Comparison of ENCODE assay signal across 9 mouse cellular contexts in genomic region chr1:180329706-180330105, GRCm38 (mm10). TPM values are rescaled to one million over a fixed set of nuclear protein-coding genes. Genes with fewer than 3 reads are reported as not detected.
DNase-seq lines count a peak whose midpoint lies in the region; ATAC-seq and TF ChIP-seq lines count a peak whose summit lies in the region.
"Had no signal": no experiment of that assay in that cellular context is flagged by ENCODE, and none has a peak within 500 bp of the region (broad histone marks: within the 10 kb centered on the region; RNA-seq: fewer than 3 reads in every experiment).

No protein-coding gene starts in this region.

- peaks cover 35% of the 10 kb centered on the region for H3K4me1 ChIP-seq in kidney, embryonic 14.5 days (ENCODE audit: control insufficient read depth, insufficient read depth, low read length)
- peaks cover 26% of the 10 kb centered on the region for H3K4me1 ChIP-seq in bone marrow macrophage, adult 2 months (ENCODE audit: control insufficient read depth, insufficient read depth, low read length)
- H3K4me1 ChIP-seq in hindbrain, embryonic 15.5 days (replicated peaks) = peaks cover 47% of the 10 kb centered on the region
- peaks cover 23% of the 10 kb centered on the region for H3K4me1 ChIP-seq in midbrain, embryonic 14.5 days (ENCODE audit: control insufficient read depth, insufficient read depth, low read length)

- ATAC-seq in kidney, embryonic 14.5 days (ENCODE audit: low FRiP score, low TSS enrichment) = no peak
- no peak for ATAC-seq in hindbrain, embryonic 15.5 days (ENCODE audit: low FRiP score, low read depth)
- no peak for ATAC-seq in midbrain, embryonic 14.5 days (ENCODE audit: low FRiP score, low TSS enrichment)
- no peak for ATAC-seq in CD4-positive, CD25-positive, alpha-beta regulatory T cell, adult 4 months

- DNase-seq in kidney, postnatal 10 days = no peak
- no peak for DNase-seq in midbrain, embryonic 14.5 days
- no peak for DNase-seq in adrenal gland, postnatal 14 days
- DNase-seq in thymus, postnatal 10 days (ENCODE audit: low spot score in 2 of 2) = no peak

- H3K4me2 ChIP-seq in kidney, embryonic 14.5 days (replicated peaks; ENCODE audit: low read depth, low read length) = peak overlapping the region; percentile 93
- peak overlapping the region; percentile 96 for H3K4me2 ChIP-seq in hindbrain, embryonic 15.5 days
- peak overlapping the region; percentile 99 for H3K4me2 ChIP-seq in midbrain, embryonic 14.5 days (ENCODE audit: low read length)

- no peaks in the 10 kb centered on the region for H3K9me3 ChIP-seq in kidney, embryonic 14.5 days (ENCODE audit: control insufficient read depth, low read length)
- H3K9me3 ChIP-seq in hindbrain, embryonic 15.5 days = no peaks in the 10 kb centered on the region
- no peaks in the 10 kb centered on the region for H3K9me3 ChIP-seq in midbrain, embryonic 14.5 days (ENCODE audit: control insufficient read depth, low read length)

- peaks cover 8% of the 10 kb centered on the region; the same call in 1 of the 2 replicates for H3K36me3 ChIP-seq in kidney, embryonic 14.5 days (ENCODE audit: control insufficient read depth, insufficient read depth, low read length)
- H3K36me3 ChIP-seq in hindbrain, embryonic 15.5 days = no peaks in the 10 kb centered on the region
- H3K36me3 ChIP-seq in midbrain, embryonic 14.5 days (ENCODE audit: control insufficient read depth, insufficient read depth, low read length) = no peaks in the 10 kb centered on the region

- no peak for TF ChIP-seq POLR2A in bone marrow macrophage, adult 2 months (IDR thresholded peaks at IDR 0.05; ENCODE audit: borderline replicate concordance, low read depth, low read length)

- peak overlapping the region; percentile 81 for H3K27ac ChIP-seq in kidney, embryonic 14.5 days (ENCODE audit: low read depth, low read length)
- peak overlapping the region; percentile 36; the same call in 1 of the 2 replicates for H3K27ac ChIP-seq in bone marrow macrophage, adult 2 months (ENCODE audit: insufficient read depth, low read depth, low read length)
- peak overlapping the region; percentile 57 for H3K27ac ChIP-seq in hindbrain, embryonic 15.5 days (replicated peaks)
- no peak overlapping the region for H3K27ac ChIP-seq in midbrain, embryonic 14.5 days (replicated peaks; ENCODE audit: low read depth, low read length)

- peak overlapping the region; percentile 32; the same call in 1 of the 2 replicates for H3K9ac ChIP-seq in kidney, embryonic 14.5 days (ENCODE audit: low read depth, low read length)
- no peak overlapping the region for H3K9ac ChIP-seq in hindbrain, embryonic 15.5 days
- no peak overlapping the region for H3K9ac ChIP-seq in midbrain, embryonic 14.5 days (replicated peaks; ENCODE audit: low read length)

- peak overlapping the region; percentile 17 for H3K4me3 ChIP-seq in kidney, embryonic 14.5 days (ENCODE audit: low read length)
- no peak overlapping the region for H3K4me3 ChIP-seq in bone marrow macrophage, adult 2 months (ENCODE audit: insufficient read depth, low read length)
- peak overlapping the region; percentile 46; the same call in 1 of the 2 replicates for H3K4me3 ChIP-seq in hindbrain, embryonic 15.5 days
- H3K4me3 ChIP-seq in midbrain, embryonic 14.5 days (replicated peaks; ENCODE audit: low read depth, low read length) = no peak overlapping the region; the same call in 1 of the 2 replicates

- no peaks in the 10 kb centered on the region for H3K27me3 ChIP-seq in kidney, embryonic 14.5 days (ENCODE audit: control insufficient read depth, insufficient read depth, low read length)
- peaks cover 23% of the 10 kb centered on the region for H3K27me3 ChIP-seq in hindbrain, embryonic 15.5 days
- H3K27me3 ChIP-seq in midbrain, embryonic 14.5 days (ENCODE audit: control insufficient read depth, insufficient read depth, low read length) = peaks cover 18% of the 10 kb centered on the region; the same call in 1 of the 2 replicates
- H3K27me3 ChIP-seq: Patski had no signal

- no peak for TF ChIP-seq CTCF in bone marrow macrophage, adult 2 months (IDR thresholded peaks at IDR 0.05; ENCODE audit: low read depth, low read length)

- WGBS in kidney, embryonic 14.5 days = 19% methylated on average over 6 of the region's 6 CpGs
- WGBS in hindbrain, embryonic 15.5 days = 18% methylated on average over 6 of the region's 6 CpGs
- 16% methylated on average over 6 of the region's 6 CpGs for WGBS in midbrain, embryonic 14.5 days

RNA-seq across cellular contexts. Expression of gene Itpkb, which starts 0.6 kb away (rescaled TPM):
- 7.3 and 7.7 TPM in 2 replicates for polyA plus RNA-seq in kidney, embryonic 14.5 days (2014; fragmentation: Nextera tagmentation; extraction: Ambion mirVana)
- 24.4 and 28.6 TPM in 2 replicates for polyA plus RNA-seq in bone marrow macrophage, adult 2 months (2012; ENCODE audit: insufficient read depth, insufficient read length, missing spikeins)
- polyA plus RNA-seq in hindbrain, embryonic 15.5 days (2015; fragmentation: Nextera tagmentation; extraction: Ambion mirVana) = 3.5 and 3.7 TPM in 2 replicates
- polyA plus RNA-seq in midbrain, embryonic 14.5 days (2014; fragmentation: Nextera tagmentation; extraction: Ambion mirVana) = 1.8 and 1.9 TPM in 2 replicates
- total RNA-seq in adrenal gland, postnatal 14 days (2021) = 63.9 and 71.4 TPM in 2 replicates
- 10 to 100 TPM; 54.6 to 56.7 TPM for polyA plus RNA-seq in CD4-positive, CD25-positive, alpha-beta regulatory T cell, adult 4 months (2017; shearing (Covaris generic))

Comparison
In these comparisons a context has a peak if more than half of its experiments do, and no peak if none do; other contexts are left out.
1. H3K4me3 ChIP-seq: peak in kidney, embryonic 14.5 days (single experiment) and hindbrain, embryonic 15.5 days (single experiment); none in bone marrow macrophage, adult 2 months (single experiment) and midbrain, embryonic 14.5 days (single experiment).
2. Peak in every context shown above with its lines, with median percentiles within 50 percentile points of each other: H3K4me2 ChIP-seq.